Mouse (Mus musculus) liver, adult 2 months (tissue): ENCODE measurements around the gene Fam228b. TPM values are rescaled to one million over a fixed set of nuclear protein-coding genes. Genes with fewer than 3 reads are reported as not detected.
"Not testable (repeated sequence)": the region's sequence is repeated elsewhere in the genome, so short reads cannot be mapped to it uniquely, and the experiment has no call there.

ENCODE experiments used
- DNase-seq: peaks from one replicate; pipeline ENCODE4 v3.0.0-alpha.2; 2011; ENCODE audit warnings: low read depth, low spot score; ENCODE audit errors: extremely low read depth
- H3K27ac ChIP-seq: fragments of 200-500 bp; replicated peaks from 2 replicates; pipeline ENCODE4 v1.5.1; 2012; ENCODE audit warnings: low read depth, mild to moderate bottlenecking, control low read depth, inconsistent platforms, low read length; ENCODE audit not compliant: insufficient read depth
- H3K27me3 ChIP-seq: fragments of 200-500 bp; 2 replicates; pipeline ENCODE4 v1.6.1; 2012; ENCODE audit warnings: mild to moderate bottlenecking, moderate library complexity, low read length, inconsistent platforms; ENCODE audit not compliant: control insufficient read depth, insufficient read depth
- H3K36me3 ChIP-seq: fragments of 200-500 bp; 2 replicates; pipeline ENCODE4 v1.6.1; 2012; ENCODE audit warnings: low read length, inconsistent platforms; ENCODE audit not compliant: control insufficient read depth, insufficient read depth
- H3K4me1 ChIP-seq: fragments of 200-500 bp; 2 replicates; pipeline ENCODE4 v1.6.1; 2011; ENCODE audit warnings: low read length; ENCODE audit not compliant: control insufficient read depth, insufficient read depth
- H3K4me3 ChIP-seq: fragments of 200-500 bp; 2 replicates; pipeline ENCODE4 v1.5.1; 2011; ENCODE audit warnings: low read depth, mild to moderate bottlenecking, control low read depth, low read length, moderate library complexity; ENCODE audit not compliant: insufficient read depth
- H3K79me2 ChIP-seq: fragments of 200-500 bp; 2 replicates; pipeline ENCODE4 v1.6.1; 2012; ENCODE audit warnings: inconsistent platforms, mild to moderate bottlenecking, low read length, moderate library complexity; ENCODE audit not compliant: control insufficient read depth, insufficient read depth
- H3K9ac ChIP-seq: fragments of 200-500 bp; 2 replicates; pipeline ENCODE4 v1.6.1; 2012; ENCODE audit warnings: low read depth, mild to moderate bottlenecking, control low read depth, inconsistent platforms, low read length
- CTCF ChIP-seq: fragments of 200-500 bp; IDR thresholded peaks from 2 replicates; pipeline ENCODE4 v1.5.1; 2011; ENCODE audit warnings: low read depth, low read length, control low read depth
- POLR2A ChIP-seq: fragments of 200-500 bp; IDR thresholded peaks from 2 replicates; pipeline ENCODE4 v1.6.1; 2011; ENCODE audit warnings: low read length, control low read depth; ENCODE audit not compliant: insufficient read depth; ENCODE audit errors: extremely low read depth
- whole genome bisulfite sequencing: fragments of 180-500 bp; shearing (Covaris S2); methylation state at CpG from one replicate; pipeline ENCODE4 v1.1.7; 2018; 5-methylcytosine and 5-hydroxymethylcytosine counted together
- polyA plus RNA-seq: library from polyadenylated mRNA; depleted of rRNA; stranded (reverse); fragments of >200 nt; gene quantifications from 2 replicates; pipeline ENCODE4 v1.2.3, GENCODE M21; 2012
- total RNA-seq: library from RNA; depleted of rRNA; stranded (reverse); fragments of >200 nt; gene quantifications from 2 replicates; pipeline ENCODE4 v1.2.3, GENCODE M21; 2014

The Fam228b gene
- total and polyA plus RNA-seq, 2 experiments = 0.81 to 1.8 TPM

DNA sequence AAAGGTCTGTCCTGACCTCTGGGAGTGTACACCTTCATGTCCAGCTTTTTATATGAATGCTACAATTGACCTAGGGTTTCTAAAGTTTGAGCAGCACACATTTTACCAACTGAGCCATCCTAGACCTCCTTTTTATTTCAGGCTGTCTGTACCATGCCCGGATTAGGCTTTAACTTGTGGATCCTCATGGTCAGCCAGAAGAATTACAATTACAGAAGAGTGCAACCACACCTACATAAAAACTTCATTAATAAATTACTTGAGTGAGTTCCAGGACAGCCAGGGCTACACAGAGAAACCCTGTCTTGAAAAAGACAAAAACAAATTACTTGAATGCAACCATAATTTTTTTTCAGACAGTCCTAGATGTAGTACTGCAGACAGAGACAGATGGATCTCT lies 12.0 kb downstream of the Fam228b start:
- no peaks in the 10 kb centered on the region for H3K27me3 ChIP-seq
- no peak for DNase-seq
- no peaks in the 10 kb centered on the region for H3K79me2 ChIP-seq
- no peak overlapping the region for H3K4me3 ChIP-seq
- no peak overlapping the region for H3K27ac ChIP-seq
- no peaks in the 10 kb centered on the region for H3K36me3 ChIP-seq
- 89% methylated on average over 1 of the region's 1 CpGs for WGBS
- TF ChIP-seq CTCF = no peak
- no peaks in the 10 kb centered on the region for H3K4me1 ChIP-seq
- no peak overlapping the region for H3K9ac ChIP-seq

DNA sequence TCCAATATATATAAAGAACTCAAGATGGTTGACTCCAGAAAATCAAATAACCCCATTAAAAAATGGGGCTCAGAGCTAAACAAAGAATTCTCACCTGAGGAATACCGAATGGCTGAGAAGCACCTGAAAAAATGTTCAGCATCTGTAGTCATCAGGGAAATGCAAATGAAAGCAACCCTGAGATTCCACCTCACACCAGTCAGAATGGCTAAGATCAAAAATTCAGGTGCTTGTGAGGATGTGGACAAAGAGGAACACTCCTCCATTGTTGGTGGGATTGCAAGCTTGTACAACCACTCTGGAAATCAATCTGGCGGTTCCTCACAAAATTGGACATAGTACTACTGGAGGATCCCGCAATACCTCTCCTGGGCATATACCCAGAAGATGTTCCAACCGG lies 14.6 kb downstream of the Fam228b start:
- not testable (repeated sequence) for H3K9ac ChIP-seq, H3K79me2 ChIP-seq, H3K36me3 ChIP-seq, H3K4me3 ChIP-seq, H3K27me3 ChIP-seq, DNase-seq, H3K27ac ChIP-seq, H3K4me1 ChIP-seq
- 93% methylated on average over 4 of the region's 4 CpGs for WGBS

DNA sequence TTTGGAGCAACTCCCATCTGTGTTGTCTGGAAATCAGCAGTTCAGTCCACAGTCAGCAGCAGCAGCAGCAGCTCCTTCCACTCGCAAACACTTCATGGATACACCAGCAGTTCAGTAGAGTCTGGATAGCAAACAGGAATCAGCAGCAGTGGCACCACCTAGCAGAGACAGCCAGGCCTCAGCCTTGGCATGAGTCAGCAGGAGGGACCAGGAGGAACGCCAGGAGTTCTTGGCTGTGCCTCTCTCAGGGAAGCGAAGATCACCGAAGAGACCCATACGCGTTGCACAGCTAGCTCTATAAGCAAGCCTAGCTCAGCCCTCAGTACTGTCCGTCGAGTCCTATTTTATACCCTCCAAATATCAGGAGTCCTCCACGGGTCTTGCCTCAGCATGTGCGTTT lies 24.6 kb downstream of the Fam228b start:
- Histone ChIP-seq H3K27me3 (no peaks in the 10 kb centered on the region), H3K4me3 (no peak overlapping the region), H3K79me2 (no peaks in the 10 kb centered on the region), H3K36me3 (no peaks in the 10 kb centered on the region), H3K9ac (no peak overlapping the region), H3K4me1 (no peaks in the 10 kb centered on the region), H3K27ac (no peak overlapping the region)
- 92% methylated on average over 10 of the region's 10 CpGs for WGBS
- DNase-seq = no peak
- TF ChIP-seq CTCF (no peak), POLR2A (no peak)

DNA sequence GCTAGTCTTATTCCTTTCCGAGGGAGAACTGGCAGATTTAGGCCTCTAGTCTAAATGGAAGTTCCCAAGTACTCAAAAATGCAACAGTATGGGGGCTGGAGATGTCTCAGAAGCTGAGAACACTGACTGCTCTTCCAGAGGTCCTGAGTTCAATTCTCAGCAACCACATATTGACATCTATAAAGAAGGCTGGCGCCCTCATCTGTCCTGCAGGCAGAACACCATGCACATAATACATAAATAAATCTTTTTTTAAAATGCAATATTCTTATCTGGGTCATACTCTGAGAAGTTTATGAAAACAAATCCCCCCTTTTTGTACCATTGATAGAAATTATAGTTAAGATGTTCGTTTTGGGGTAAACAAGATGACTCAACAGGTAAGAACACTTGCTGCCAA lies 26.9 kb downstream of the Fam228b start:
- no peak overlapping the region for H3K27ac ChIP-seq
- 85% methylated on average over 3 of the region's 3 CpGs for WGBS
- no peaks in the 10 kb centered on the region for H3K79me2 ChIP-seq
- no peak for DNase-seq
- no peaks in the 10 kb centered on the region for H3K4me1 ChIP-seq
- no peak overlapping the region for H3K4me3 ChIP-seq
- H3K36me3 ChIP-seq = no peaks in the 10 kb centered on the region
- no peak overlapping the region for H3K9ac ChIP-seq
- no peaks in the 10 kb centered on the region for H3K27me3 ChIP-seq
- TF ChIP-seq POLR2A (no peak), CTCF (no peak)

DNA sequence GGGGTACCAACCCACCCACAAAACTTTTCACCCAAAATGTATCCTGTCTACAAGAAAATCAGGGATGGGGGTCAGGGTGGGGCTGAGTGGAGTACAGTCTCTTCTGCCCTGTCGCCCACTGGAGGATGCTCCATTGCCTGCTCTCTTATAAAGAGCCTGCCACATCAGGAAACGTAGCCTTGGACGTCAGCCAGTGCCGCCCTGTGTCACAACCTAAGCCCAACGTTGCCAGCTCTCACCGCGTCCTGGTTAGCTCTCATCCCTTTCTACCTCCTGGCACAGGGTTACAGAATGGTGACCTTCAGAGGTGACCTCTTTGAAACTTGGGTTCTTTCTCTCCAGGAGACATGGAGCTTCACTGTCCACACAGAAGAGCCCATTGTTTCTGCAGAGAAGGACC lies 28.2 kb downstream of the Fam228b start:
- Histone ChIP-seq H3K27me3 (no peaks in the 10 kb centered on the region), H3K9ac (no peak overlapping the region), H3K4me3 (no peak overlapping the region), H3K79me2 (no peaks in the 10 kb centered on the region), H3K27ac (no peak overlapping the region), H3K36me3 (no peaks in the 10 kb centered on the region), H3K4me1 (no peaks in the 10 kb centered on the region)
- 38% methylated on average over 7 of the region's 7 CpGs for WGBS
- DNase-seq = peak; percentile 44
- no peak for TF ChIP-seq POLR2A
- no peak for TF ChIP-seq CTCF

DNA sequence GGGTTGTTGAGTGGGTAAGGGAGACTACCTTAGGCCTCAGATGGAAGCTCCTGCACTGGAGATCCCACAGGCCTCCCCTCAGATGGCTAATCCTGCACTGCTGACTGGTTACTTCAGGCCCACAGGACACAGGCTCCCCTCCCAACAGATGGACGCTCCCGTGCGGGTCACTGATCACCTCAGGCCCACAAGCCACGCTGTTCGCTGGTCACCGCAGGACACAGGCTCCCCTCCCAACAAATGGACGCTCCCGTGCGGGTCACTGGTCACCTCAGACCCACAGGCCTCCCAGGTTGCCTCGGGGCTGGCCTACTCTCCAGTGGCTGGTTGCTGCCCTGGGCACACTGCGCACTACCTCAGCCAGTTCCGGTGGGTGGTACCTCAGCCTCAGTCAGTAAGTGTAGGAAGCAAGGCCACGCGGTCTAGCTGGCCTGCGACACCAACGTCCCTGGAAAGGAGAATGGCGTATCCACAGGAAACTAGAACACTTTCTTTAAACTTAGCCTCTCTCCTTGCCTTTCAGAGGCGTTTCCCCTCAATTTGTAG lies 31.0 kb downstream of the Fam228b start, which contains the start of gene Fam228a:
Gene Fam228a, minus strand, starts transcription at position 400 of the 546 bp plus-strand sequence.
- 91% methylated on average over 18 of the region's 18 CpGs for WGBS
- TF ChIP-seq POLR2A (no peak), CTCF (no peak)
- H3K27ac ChIP-seq = no peak within 1 kb of the TSS
- no peaks in the 10 kb centered on the region for H3K4me1 ChIP-seq
- no peak within 1 kb of the TSS for H3K9ac ChIP-seq
- DNase-seq = no peak
- no peaks in the 10 kb centered on the region for H3K27me3 ChIP-seq
- H3K79me2 ChIP-seq = no peaks in the 10 kb centered on the region
- no peak within 1 kb of the TSS for H3K4me3 ChIP-seq
- no peaks in the 10 kb centered on the region for H3K36me3 ChIP-seq
